Mouse (Mus musculus) liver, adult 2 months (tissue): Measurements from ENCODE around the gene Osbpl10. TPM values are rescaled to one million over a fixed set of nuclear protein-coding genes. Genes with fewer than 3 reads are reported as not detected.
A peak's percentile ranks its signal among the peaks of the same experiment; 100 is the strongest.

ENCODE experiments used
- DNase-seq: peaks from one replicate; pipeline ENCODE4 v3.0.0-alpha.2; 2011; ENCODE audit warnings: low read depth, low spot score; ENCODE audit errors: extremely low read depth
- H3K27ac ChIP-seq: fragments of 200-500 bp; replicated peaks from 2 replicates; pipeline ENCODE4 v1.5.1; 2012; ENCODE audit warnings: low read depth, mild to moderate bottlenecking, control low read depth, inconsistent platforms, low read length; ENCODE audit not compliant: insufficient read depth
- H3K27me3 ChIP-seq: fragments of 200-500 bp; 2 replicates; pipeline ENCODE4 v1.6.1; 2012; ENCODE audit warnings: mild to moderate bottlenecking, moderate library complexity, low read length, inconsistent platforms; ENCODE audit not compliant: control insufficient read depth, insufficient read depth
- H3K36me3 ChIP-seq: fragments of 200-500 bp; 2 replicates; pipeline ENCODE4 v1.6.1; 2012; ENCODE audit warnings: low read length, inconsistent platforms; ENCODE audit not compliant: control insufficient read depth, insufficient read depth
- H3K4me1 ChIP-seq: fragments of 200-500 bp; 2 replicates; pipeline ENCODE4 v1.6.1; 2011; ENCODE audit warnings: low read length; ENCODE audit not compliant: control insufficient read depth, insufficient read depth
- H3K4me3 ChIP-seq: fragments of 200-500 bp; 2 replicates; pipeline ENCODE4 v1.5.1; 2011; ENCODE audit warnings: low read depth, mild to moderate bottlenecking, control low read depth, low read length, moderate library complexity; ENCODE audit not compliant: insufficient read depth
- H3K79me2 ChIP-seq: fragments of 200-500 bp; 2 replicates; pipeline ENCODE4 v1.6.1; 2012; ENCODE audit warnings: inconsistent platforms, mild to moderate bottlenecking, low read length, moderate library complexity; ENCODE audit not compliant: control insufficient read depth, insufficient read depth
- H3K9ac ChIP-seq: fragments of 200-500 bp; 2 replicates; pipeline ENCODE4 v1.6.1; 2012; ENCODE audit warnings: low read depth, mild to moderate bottlenecking, control low read depth, inconsistent platforms, low read length
- CTCF ChIP-seq: fragments of 200-500 bp; IDR thresholded peaks from 2 replicates; pipeline ENCODE4 v1.5.1; 2011; ENCODE audit warnings: low read depth, low read length, control low read depth
- POLR2A ChIP-seq: fragments of 200-500 bp; IDR thresholded peaks from 2 replicates; pipeline ENCODE4 v1.6.1; 2011; ENCODE audit warnings: low read length, control low read depth; ENCODE audit not compliant: insufficient read depth; ENCODE audit errors: extremely low read depth
- WGBS: fragments of 180-500 bp; shearing (Covaris S2); methylation state at CpG from one replicate; pipeline ENCODE4 v1.1.7; 2018; 5-methylcytosine and 5-hydroxymethylcytosine counted together
- polyA plus RNA-seq: library from polyadenylated mRNA; depleted of rRNA; stranded (reverse); fragments of >200 nt; gene quantifications from 2 replicates; pipeline ENCODE4 v1.2.3, GENCODE M21; 2012
- total RNA-seq: library from RNA; depleted of rRNA; stranded (reverse); fragments of >200 nt; gene quantifications from 2 replicates; pipeline ENCODE4 v1.2.3, GENCODE M21; 2014

The Osbpl10 gene
- total and polyA plus RNA-seq, 2 experiments = 0.28 to 0.82 TPM

DNA sequence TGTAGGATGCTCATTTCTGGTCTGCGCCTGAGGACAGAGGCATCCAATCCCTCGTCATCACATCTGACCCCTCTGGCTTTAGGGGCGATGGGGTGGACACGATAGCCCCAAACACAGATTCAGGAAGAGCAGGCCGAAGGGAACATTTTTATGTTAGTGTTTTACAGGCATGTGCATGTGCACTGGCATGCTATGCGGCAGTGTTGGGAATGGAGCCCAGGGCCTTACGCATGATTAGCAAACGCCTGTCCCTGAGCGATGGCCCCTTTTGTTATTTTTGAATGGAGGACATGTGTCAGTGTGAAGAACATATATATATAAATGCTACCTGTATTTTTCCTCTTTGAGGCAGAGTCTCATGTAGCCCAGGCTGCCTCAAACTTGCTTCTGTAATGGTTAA lies 60.3 kb downstream of the Osbpl10 start:
- no peak for DNase-seq
- no peaks in the 10 kb centered on the region for H3K79me2 ChIP-seq
- H3K36me3 ChIP-seq = no peaks in the 10 kb centered on the region
- H3K27ac ChIP-seq = no peak overlapping the region
- H3K27me3 ChIP-seq = no peaks in the 10 kb centered on the region
- H3K9ac ChIP-seq = no peak overlapping the region
- no peak for TF ChIP-seq CTCF
- no peak for TF ChIP-seq POLR2A
- H3K4me3 ChIP-seq = no peak overlapping the region
- H3K4me1 ChIP-seq = no peaks in the 10 kb centered on the region
- WGBS = 92% methylated on average over 9 of the region's 9 CpGs

DNA sequence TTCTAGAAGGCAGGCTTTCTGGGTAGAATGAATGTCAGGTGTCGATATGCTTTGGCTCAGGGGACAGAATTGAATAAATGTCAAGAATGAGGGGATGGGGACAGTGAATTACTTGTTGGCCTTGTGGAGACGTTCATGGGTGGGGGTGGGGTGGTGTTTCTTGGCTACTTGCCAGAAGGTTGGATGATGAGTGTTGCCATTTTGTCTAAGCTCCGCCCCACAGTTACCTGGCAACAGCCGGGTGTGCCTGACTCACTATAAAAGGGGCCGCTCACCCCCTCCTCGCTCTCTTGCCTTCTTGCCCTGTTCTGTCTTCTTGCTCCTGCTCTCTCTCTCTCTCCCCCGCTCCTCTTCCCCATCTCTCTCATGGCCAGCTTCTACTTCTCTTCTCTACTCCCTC lies 60.9 kb downstream of the Osbpl10 start:
- no peak for TF ChIP-seq POLR2A
- no peak for DNase-seq

DNA sequence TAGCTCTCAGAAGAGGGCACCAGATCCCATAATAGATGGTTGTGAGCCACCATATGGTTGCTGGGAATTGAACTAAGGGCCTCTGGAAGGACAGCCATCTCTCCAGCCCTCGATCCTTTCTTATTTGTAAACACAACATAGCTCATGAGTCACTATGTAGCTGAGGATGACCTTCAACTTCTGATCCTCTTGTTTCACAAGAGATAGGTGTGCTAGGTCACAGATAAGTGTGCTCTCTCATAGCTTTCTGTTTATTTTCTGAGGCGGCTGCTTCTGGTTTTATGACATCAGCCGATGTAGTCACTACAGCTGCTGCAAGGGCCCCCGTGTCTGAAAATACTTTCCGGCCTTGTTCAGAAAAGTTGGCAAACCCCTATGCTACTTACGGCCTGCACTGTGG lies 64.2 kb downstream of the Osbpl10 start:
- no peak overlapping the region for H3K4me3 ChIP-seq
- H3K27me3 ChIP-seq = no peaks in the 10 kb centered on the region
- peak; percentile 16 for DNase-seq
- no peaks in the 10 kb centered on the region for H3K36me3 ChIP-seq
- no peaks in the 10 kb centered on the region for H3K4me1 ChIP-seq
- TF ChIP-seq POLR2A (no peak), CTCF (no peak)
- no peaks in the 10 kb centered on the region for H3K79me2 ChIP-seq
- H3K9ac ChIP-seq = no peak overlapping the region
- WGBS = 55% methylated on average over 6 of the region's 6 CpGs
- H3K27ac ChIP-seq = no peak overlapping the region

More for the DNA sequence above, 60.9 kb downstream of the Osbpl10 start:
- Histone ChIP-seq H3K27me3 (no peaks in the 10 kb centered on the region), H3K36me3 (no peaks in the 10 kb centered on the region), H3K9ac (no peak overlapping the region), H3K4me3 (no peak overlapping the region), H3K79me2 (no peaks in the 10 kb centered on the region), H3K4me1 (no peaks in the 10 kb centered on the region), H3K27ac (no peak overlapping the region)
- WGBS = 86% methylated on average over 7 of the region's 7 CpGs

DNA sequence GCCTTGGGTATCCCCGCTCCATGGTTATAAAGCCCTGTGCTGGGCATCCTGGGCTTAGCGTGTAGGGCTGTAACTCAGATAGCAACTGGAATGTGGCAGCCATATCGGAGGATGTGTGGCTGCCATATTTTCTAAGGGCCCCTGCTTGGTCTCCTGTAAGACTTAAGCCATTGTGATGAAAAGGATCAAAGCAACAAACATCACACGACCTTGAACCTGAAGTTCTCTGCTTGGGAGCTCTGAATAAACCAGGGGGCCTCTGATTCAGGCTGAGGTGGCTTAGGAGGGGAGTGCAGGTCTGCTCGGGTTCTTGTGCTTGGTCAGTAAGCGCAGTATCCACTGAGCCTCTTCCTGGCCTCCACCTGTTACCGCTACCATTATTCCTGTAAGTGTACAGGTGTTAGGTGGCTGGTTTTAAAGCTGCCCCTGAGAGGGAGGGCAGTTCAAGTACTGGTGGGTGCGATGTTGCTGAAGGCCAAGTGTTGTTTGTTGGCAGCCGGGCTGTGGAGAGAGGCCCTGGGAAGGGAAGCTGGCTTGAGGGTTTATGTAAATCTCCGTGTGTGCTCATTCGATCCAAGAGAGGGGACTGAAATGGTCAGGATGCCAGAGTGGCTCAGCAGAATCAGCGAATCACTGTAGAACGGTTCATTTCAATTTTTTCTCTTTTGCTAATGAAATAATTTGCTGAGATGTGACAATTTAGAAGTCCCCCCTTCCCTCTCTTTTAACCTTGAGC lies 64.8 kb downstream of the Osbpl10 start:
- H3K9ac ChIP-seq = no peak overlapping the region
- no peaks in the 10 kb centered on the region for H3K27me3 ChIP-seq
- no peak overlapping the region for H3K27ac ChIP-seq
- 94% methylated on average over 13 of the region's 13 CpGs for WGBS
- TF ChIP-seq CTCF (no peak), POLR2A (no peak)
- H3K4me3 ChIP-seq = no peak overlapping the region
- H3K36me3 ChIP-seq = no peaks in the 10 kb centered on the region
- H3K79me2 ChIP-seq = no peaks in the 10 kb centered on the region
- DNase-seq = no peak
- no peaks in the 10 kb centered on the region; the same call in 1 of the 2 replicates for H3K4me1 ChIP-seq

DNA sequence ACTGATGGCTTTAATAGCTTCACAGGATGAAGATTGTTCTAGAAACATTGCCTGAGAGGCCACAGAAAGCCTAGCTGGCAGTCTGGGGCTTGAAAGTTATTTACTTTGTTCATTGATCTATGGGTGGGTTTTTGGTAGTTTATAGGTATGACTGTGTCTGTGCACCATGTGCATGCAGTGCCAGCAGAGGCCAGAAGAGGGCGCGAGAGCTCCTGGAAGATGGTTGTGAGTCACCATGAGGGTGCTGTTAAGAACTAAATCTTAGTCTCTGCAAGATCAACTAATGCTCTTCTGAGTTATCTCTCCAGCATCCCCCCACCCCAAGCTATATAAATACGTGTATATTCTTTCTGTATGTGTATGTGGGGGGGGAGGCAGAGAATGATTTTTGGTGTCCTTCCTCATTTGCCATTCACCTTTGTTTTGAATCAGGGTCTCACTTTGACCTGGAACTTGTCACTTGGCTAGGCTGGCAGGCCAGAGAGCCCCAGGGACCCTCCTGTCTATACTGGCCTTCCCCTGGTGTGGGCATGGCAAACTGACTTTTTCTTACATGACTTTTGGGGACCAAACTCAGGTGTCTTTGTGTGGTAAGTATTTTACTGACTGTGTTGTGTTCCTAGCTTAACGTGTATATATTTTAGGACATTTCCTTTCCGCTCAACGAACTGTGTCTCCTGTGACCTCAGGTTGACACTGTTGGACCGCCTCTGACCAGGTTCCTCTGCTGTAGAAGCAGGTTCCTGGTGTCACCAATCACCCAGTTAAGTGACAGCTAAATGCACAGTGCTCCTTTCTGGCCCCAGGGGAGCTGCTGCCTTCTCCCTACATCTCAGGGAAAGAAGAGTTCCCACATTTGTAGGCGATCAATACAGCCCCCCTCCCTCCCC lies 65.8 kb downstream of the Osbpl10 start:
- WGBS = 77% methylated on average over 8 of the region's 8 CpGs
- no peak overlapping the region for H3K27ac ChIP-seq
- no peaks in the 10 kb centered on the region for H3K79me2 ChIP-seq
- no peaks in the 10 kb centered on the region; the same call in 1 of the 2 replicates for H3K4me1 ChIP-seq
- no peaks in the 10 kb centered on the region for H3K27me3 ChIP-seq
- TF ChIP-seq POLR2A (no peak), CTCF (peak; percentile 38; the same call in 1 of the 2 replicates)
- no peak for DNase-seq
- no peaks in the 10 kb centered on the region for H3K36me3 ChIP-seq
- no peak overlapping the region for H3K4me3 ChIP-seq
- H3K9ac ChIP-seq = no peak overlapping the region
